Mouse (Mus musculus): ENCODE results near the gene Thy1.

GRCm38 (mm10) chr9:44033317-44033716 is 9.9 kb upstream of the Thy1 start:
- TF ChIP-seq POLR2A (IDR thresholded peaks at IDR 0.05; ENCODE audit: insufficient read length, low read depth) (no peak), SRF (IDR thresholded peaks at IDR 0.05; ENCODE audit: control insufficient read depth, insufficient read length, low read depth) (no peak), USF1 (IDR thresholded peaks at IDR 0.05; ENCODE audit: low read depth) (no peak), E2F4 (IDR thresholded peaks at IDR 0.05; ENCODE audit: insufficient read depth) (no peak), MYOG (IDR thresholded peaks at IDR 0.05; ENCODE audit: control insufficient read depth in 1 of 3, insufficient read depth in 1 of 3, insufficient read length in 2 of 3, low read depth in 2 of 3) (no peak)
